Mouse (Mus musculus) ES-E14 (cell line): Measurements from ENCODE around the gene Tpgs1.

Source experiments
- CHD2 ChIP-seq: IDR thresholded peaks from 2 replicates; pipeline ENCODE4 v1.6.1; 2014; ENCODE audit warnings: mild to moderate bottlenecking, low read depth, low read length, inconsistent platforms
- HCFC1 ChIP-seq: IDR thresholded peaks from 2 replicates; pipeline ENCODE4 v1.6.1; 2012; ENCODE audit warnings: low read length, inconsistent platforms, borderline replicate concordance; ENCODE audit not compliant: insufficient read depth
- MAFK ChIP-seq: IDR thresholded peaks from 2 replicates; pipeline ENCODE4 v1.6.1; 2014; ENCODE audit warnings: mild to moderate bottlenecking, low read depth, low read length, inconsistent platforms; ENCODE audit not compliant: insufficient read depth
- ZNF384 ChIP-seq: IDR thresholded peaks from 2 replicates; pipeline ENCODE4 v1.6.1; 2012; ENCODE audit warnings: low read depth, low read length, inconsistent platforms

GRCm38 (mm10) chr10:79661861-79662260 lies 7.3 kb upstream of the Tpgs1 start:
- TF ChIP-seq CHD2 (no peak), ZNF384 (no peak), MAFK (no peak), HCFC1 (no peak)
